Mouse (Mus musculus): Measurements from ENCODE around the gene Gm9602.
"Not testable (repeated sequence)": the region's sequence is repeated elsewhere in the genome, so short reads cannot be mapped to it uniquely, and the experiment has no call there.

DNA sequence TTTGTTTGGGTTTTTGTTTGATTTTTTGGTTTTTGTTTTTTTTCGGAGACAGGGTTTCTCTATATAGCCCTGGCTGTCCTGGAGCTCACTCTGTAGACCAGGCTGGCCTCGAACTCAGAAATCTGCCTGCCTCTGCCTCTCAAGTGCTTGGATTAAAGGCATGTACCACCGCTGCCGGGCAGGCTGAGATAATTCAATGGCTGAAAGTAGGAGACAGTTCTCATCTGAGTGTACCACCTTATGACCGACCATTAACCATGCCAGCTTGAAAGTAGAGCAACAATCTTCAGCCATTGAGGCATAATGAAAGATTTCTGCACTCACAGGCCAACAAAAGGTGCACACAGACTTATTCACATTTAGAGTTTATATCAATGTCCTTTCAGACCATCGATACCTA, 30.3 kb downstream of the Gm9602 start:
- TF ChIP-seq CTCF (IDR thresholded peaks at IDR 0.05; ENCODE audit: low read depth); EP300 (optimal IDR thresholded peaks at IDR 0.05): not testable (repeated sequence)
